Mouse (Mus musculus) lung, adult 18-20 months (tissue): ENCODE measurements around the gene Parp14.

Experiments
- DNase-seq, 2 experiments: peaks; one replicate each; pipeline ENCODE4 v3.0.0; 2022; ENCODE audit warnings: mixed read lengths in 2 of 2

Parp14 gene

DNA sequence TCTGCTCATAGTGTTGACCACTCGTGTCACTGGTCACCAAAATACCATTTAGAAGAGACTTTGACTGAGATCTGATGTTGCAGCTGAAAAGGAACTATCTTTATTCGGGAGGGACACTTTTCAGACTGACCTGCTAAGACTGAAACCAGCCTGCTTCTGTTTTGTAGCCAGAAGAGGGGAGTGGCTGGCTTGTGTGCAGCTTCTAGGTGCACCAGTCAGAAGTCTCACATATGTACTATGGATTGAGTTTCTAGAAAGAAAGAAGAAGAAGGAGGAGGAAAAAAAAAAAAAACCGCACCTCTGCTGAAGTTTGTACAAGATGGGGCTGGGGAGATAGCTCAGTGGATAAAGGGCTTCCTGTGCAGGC lies 88.2 kb downstream of the Parp14 start:
- DNase-seq, result no peak
